Comparison of ENCODE assay signal across 8 mouse cellular contexts in genomic region chr15:99055040-99055439, GRCm38 (mm10). TPM values are rescaled to one million over a fixed set of nuclear protein-coding genes. Genes with fewer than 3 reads are reported as not detected.
DNase-seq lines count a peak whose midpoint lies in the region; ATAC-seq and TF ChIP-seq lines count a peak whose summit lies in the region.

Gene Prph (plus strand): TSS chr15:99055174.

- peak within 1 kb of the TSS; percentile 14; the same call in 1 of the 2 replicates for H3K9ac ChIP-seq in kidney, embryonic 16.5 days (replicated peaks; ENCODE audit: low read length)
- peak within 1 kb of the TSS; percentile 56 for H3K9ac ChIP-seq in embryonic facial prominence, embryonic 13.5 days
- peak within 1 kb of the TSS; percentile 22; the same call in 1 of the 2 replicates for H3K9ac ChIP-seq in hindbrain, postnatal 0 days (replicated peaks; ENCODE audit: low read length)
- H3K9ac ChIP-seq in midbrain, embryonic 16.5 days (ENCODE audit: low read depth, low read length): peak within 1 kb of the TSS; percentile 36; the same call in 1 of the 2 replicates

- DNase-seq in kidney, postnatal 14 days: no peak
- DNase-seq in hindbrain, postnatal 0 days (ENCODE audit: low spot score): no peak
- no peak for DNase-seq in spleen, postnatal 10 days (ENCODE audit: low spot score in 2 of 2)
- DNase-seq in B cell, adult 2 months: no peak
- no peak for DNase-seq in cerebellum, adult 18-20 months

- peak within 1 kb of the TSS; percentile 61 for H3K4me2 ChIP-seq in kidney, embryonic 16.5 days (replicated peaks; ENCODE audit: low read depth, low read length)
- peak within 1 kb of the TSS; percentile 72 for H3K4me2 ChIP-seq in embryonic facial prominence, embryonic 13.5 days
- H3K4me2 ChIP-seq in hindbrain, postnatal 0 days (ENCODE audit: low read depth, low read length): peak within 1 kb of the TSS; percentile 65
- H3K4me2 ChIP-seq in midbrain, embryonic 16.5 days (ENCODE audit: low read length): peak within 1 kb of the TSS; percentile 71

- no peak within 1 kb of the TSS for H3K27ac ChIP-seq in kidney, embryonic 16.5 days (ENCODE audit: low read length)
- no peak within 1 kb of the TSS for H3K27ac ChIP-seq in embryonic facial prominence, embryonic 13.5 days
- no peak within 1 kb of the TSS for H3K27ac ChIP-seq in hindbrain, postnatal 0 days
- no peak within 1 kb of the TSS for H3K27ac ChIP-seq in midbrain, embryonic 16.5 days (ENCODE audit: low read length)

- ATAC-seq in kidney, embryonic 16.5 days (ENCODE audit: low FRiP score, low TSS enrichment): no peak
- ATAC-seq in embryonic facial prominence, embryonic 13.5 days (ENCODE audit: insufficient number of reproducible peaks, insufficient read depth, low FRiP score, low TSS enrichment, low read depth): no peak
- ATAC-seq in hindbrain, postnatal 0 days: peak; percentile 16; the same call in 1 of the 2 replicates
- no peak for ATAC-seq in midbrain, embryonic 16.5 days

- H3K4me1 ChIP-seq in kidney, embryonic 16.5 days (ENCODE audit: insufficient read depth, low read length): peaks cover 21% of the 10 kb centered on the region
- H3K4me1 ChIP-seq in embryonic facial prominence, embryonic 13.5 days: peaks cover 32% of the 10 kb centered on the region
- H3K4me1 ChIP-seq in hindbrain, postnatal 0 days (ENCODE audit: insufficient read depth, low read length): no peaks in the 10 kb centered on the region; the same call in 1 of the 2 replicates
- peaks cover 10% of the 10 kb centered on the region for H3K4me1 ChIP-seq in midbrain, embryonic 16.5 days (ENCODE audit: control insufficient read depth, insufficient read depth, low read length)

- no peak for TF ChIP-seq CTCF in hindbrain, postnatal 0 days (IDR thresholded peaks at IDR 0.05; ENCODE audit: low read depth)

- peaks cover 79% of the 10 kb centered on the region for H3K27me3 ChIP-seq in kidney, embryonic 16.5 days (ENCODE audit: insufficient read depth, low read length)
- peaks cover 87% of the 10 kb centered on the region for H3K27me3 ChIP-seq in embryonic facial prominence, embryonic 13.5 days
- peaks cover 38% of the 10 kb centered on the region for H3K27me3 ChIP-seq in hindbrain, postnatal 0 days (ENCODE audit: insufficient read depth, low read length)
- peaks cover 55% of the 10 kb centered on the region for H3K27me3 ChIP-seq in midbrain, embryonic 16.5 days (ENCODE audit: control insufficient read depth, insufficient read depth, low read depth, low read length)

- 2% methylated on average over 29 of the region's 30 CpGs for WGBS in kidney, embryonic 16.5 days
- WGBS in embryonic facial prominence, embryonic 13.5 days: 1% methylated on average over 28 of the region's 30 CpGs
- WGBS in hindbrain, postnatal 0 days: 3% methylated on average over 28 of the region's 30 CpGs
- under 1% methylated on average over 26 of the region's 30 CpGs for WGBS in midbrain, embryonic 16.5 days

- H3K36me3 ChIP-seq in kidney, embryonic 16.5 days (ENCODE audit: insufficient read depth, low read length): no peaks in the 10 kb centered on the region
- no peaks in the 10 kb centered on the region for H3K36me3 ChIP-seq in embryonic facial prominence, embryonic 13.5 days
- no peaks in the 10 kb centered on the region for H3K36me3 ChIP-seq in hindbrain, postnatal 0 days (ENCODE audit: insufficient read depth, low read length)
- H3K36me3 ChIP-seq in midbrain, embryonic 16.5 days (ENCODE audit: control insufficient read depth, insufficient read depth, low read length): no peaks in the 10 kb centered on the region

- H3K9me3 ChIP-seq in kidney, embryonic 16.5 days (ENCODE audit: low read length): no peaks in the 10 kb centered on the region
- no peaks in the 10 kb centered on the region for H3K9me3 ChIP-seq in embryonic facial prominence, embryonic 13.5 days
- no peaks in the 10 kb centered on the region for H3K9me3 ChIP-seq in hindbrain, postnatal 0 days (ENCODE audit: low read length)
- H3K9me3 ChIP-seq in midbrain, embryonic 16.5 days (replicated peaks; ENCODE audit: control insufficient read depth, low read length, poor library complexity, severe bottlenecking): no peaks in the 10 kb centered on the region

- peak within 1 kb of the TSS; percentile 48 for H3K4me3 ChIP-seq in kidney, embryonic 16.5 days (ENCODE audit: low read length)
- H3K4me3 ChIP-seq in embryonic facial prominence, embryonic 13.5 days: peak within 1 kb of the TSS; percentile 42
- H3K4me3 ChIP-seq in hindbrain, postnatal 0 days (ENCODE audit: low read length): peak within 1 kb of the TSS; percentile 34
- peak within 1 kb of the TSS; percentile 41 for H3K4me3 ChIP-seq in midbrain, embryonic 16.5 days (ENCODE audit: low read depth, low read length)

RNA-seq across cellular contexts. Expression of gene Prph, which starts in this region (rescaled TPM):
- 3.3 and 5.8 TPM in 2 replicates for polyA plus RNA-seq in kidney, embryonic 16.5 days (2015; fragmentation: Nextera tagmentation; extraction: Ambion mirVana)
- 1.8 and 7.1 TPM in 2 replicates for polyA plus RNA-seq in embryonic facial prominence, embryonic 13.5 days (2015; fragmentation: Nextera tagmentation; extraction: Ambion mirVana)
- 62.6 and 70.9 TPM in 2 replicates for total RNA-seq in hindbrain, postnatal 0 days (2014; rRNA removed)
- polyA plus RNA-seq in hindbrain, postnatal 0 days (2015; fragmentation: Nextera tagmentation; extraction: Ambion mirVana): 50.0 and 53.5 TPM in 2 replicates
- 5.1 and 7.1 TPM in 2 replicates for polyA plus RNA-seq in midbrain, embryonic 16.5 days (2015; fragmentation: Nextera tagmentation; extraction: Ambion mirVana)
